Mouse (Mus musculus) kidney, postnatal 0 days (tissue): Measurements from ENCODE around the gene Pls1. TPM values are rescaled to one million over a fixed set of nuclear protein-coding genes. Genes with fewer than 3 reads are reported as not detected.

Source experiments
- ATAC-seq: fragments of 200-750 bp; cut with Nextera tagmentation; replicated peaks from 2 replicates; pipeline ENCODE4 v1.8.0; 2017; ENCODE audit warnings: low read depth, moderate number of reproducible peaks, moderate TSS enrichment, moderate library complexity; ENCODE audit not compliant: low FRiP score
- DNase-seq: peaks from one replicate; pipeline ENCODE4 v3.0.0-alpha.2; 2016; ENCODE audit warnings: low spot score
- H3K27ac ChIP-seq: fragments of 300-500 bp; sonication (generic); 2 replicates; pipeline ENCODE4 v1.5.1; 2014; ENCODE audit warnings: mild to moderate bottlenecking
- H3K27me3 ChIP-seq: fragments of 300-500 bp; sonication (generic); 2 replicates; pipeline ENCODE4 v1.6.1; 2014; ENCODE audit warnings: low read length, mixed read lengths; ENCODE audit not compliant: insufficient read depth
- H3K36me3 ChIP-seq: fragments of 300-500 bp; sonication (generic); 2 replicates; pipeline ENCODE4 v1.6.1; 2014; ENCODE audit warnings: low read length, mixed read lengths; ENCODE audit not compliant: insufficient read depth
- H3K4me1 ChIP-seq: fragments of 300-500 bp; sonication (generic); replicated peaks from 2 replicates; pipeline ENCODE4 v1.6.1; 2014; ENCODE audit warnings: antibody characterized with exemption, low read length, mixed read lengths; ENCODE audit not compliant: insufficient read depth
- H3K4me2 ChIP-seq: fragments of 300-500 bp; sonication (generic); 2 replicates; pipeline ENCODE4 v1.6.1; 2014; ENCODE audit warnings: mild to moderate bottlenecking, low read length, moderate library complexity, mixed read lengths
- H3K4me3 ChIP-seq: fragments of 300-500 bp; sonication (generic); replicated peaks from 2 replicates; pipeline ENCODE4 v1.5.1; 2014; ENCODE audit warnings: low read depth, low read length
- H3K9ac ChIP-seq: fragments of 300-500 bp; sonication (generic); 2 replicates; pipeline ENCODE4 v1.6.1; 2014; ENCODE audit warnings: low read depth, low read length
- H3K9me3 ChIP-seq: fragments of 300-500 bp; sonication (generic); replicated peaks from 2 replicates; pipeline ENCODE4 v1.6.1; 2016; ENCODE audit warnings: low read length, inconsistent platforms, mixed read lengths
- CTCF ChIP-seq: IDR thresholded peaks from 2 replicates; pipeline ENCODE4 v1.5.1; 2016; ENCODE audit warnings: antibody characterized with exemption, low read depth, mild to moderate bottlenecking, moderate library complexity
- WGBS: fragments of 180-500 bp; shearing (Covaris S2); extraction: QIAGEN DNeasy Blood & Tissue Kit; methylation state at CpG from one replicate; pipeline ENCODE4 v1.1.7; 2014; 5-methylcytosine and 5-hydroxymethylcytosine counted together
- polyA plus RNA-seq: library from polyadenylated mRNA; unstranded; fragments of >200 nt; fragmentation: Nextera tagmentation; extraction: Ambion mirVana; gene quantifications from 2 replicates; pipeline ENCODE4 v1.2.1, GENCODE M21; 2015

Gene Pls1
- polyA plus RNA-seq, 1 experiment from 2014 or later, result 30.2 TPM

DNA sequence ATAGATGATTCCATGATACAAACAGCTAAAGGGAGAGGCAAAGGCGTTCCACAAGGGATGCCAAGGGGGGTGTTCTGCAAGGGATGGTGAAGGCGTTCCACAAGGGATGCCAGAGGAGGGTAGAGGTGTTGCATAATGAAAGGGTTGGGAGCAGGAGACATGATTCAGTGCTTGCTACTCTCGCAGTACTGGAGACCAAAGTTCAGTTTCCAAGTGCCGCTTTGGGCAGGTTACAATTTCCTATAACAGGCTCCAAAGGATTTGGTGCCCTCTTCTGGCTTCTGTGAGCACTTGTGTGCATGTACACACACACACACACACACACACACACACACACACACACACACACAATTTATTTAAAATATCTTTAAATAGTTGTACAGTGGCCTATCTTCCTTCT lies 33.3 kb downstream of the Pls1 start:
- H3K4me1 ChIP-seq, result peaks cover 4% of the 10 kb centered on the region; the same call in 1 of the 2 replicates
- H3K4me3 ChIP-seq, result no peak overlapping the region
- peak; percentile 7; the same call in 1 of the 2 replicates for TF ChIP-seq CTCF
- no peak for ATAC-seq
- H3K9ac ChIP-seq, result no peak overlapping the region
- H3K4me2 ChIP-seq, result no peak overlapping the region
- no peaks in the 10 kb centered on the region for H3K36me3 ChIP-seq
- 90% methylated on average over 4 of the region's 4 CpGs for WGBS
- no peak overlapping the region for H3K27ac ChIP-seq
- no peak for DNase-seq
- H3K27me3 ChIP-seq, result no peaks in the 10 kb centered on the region
- H3K9me3 ChIP-seq, result no peaks in the 10 kb centered on the region

DNA sequence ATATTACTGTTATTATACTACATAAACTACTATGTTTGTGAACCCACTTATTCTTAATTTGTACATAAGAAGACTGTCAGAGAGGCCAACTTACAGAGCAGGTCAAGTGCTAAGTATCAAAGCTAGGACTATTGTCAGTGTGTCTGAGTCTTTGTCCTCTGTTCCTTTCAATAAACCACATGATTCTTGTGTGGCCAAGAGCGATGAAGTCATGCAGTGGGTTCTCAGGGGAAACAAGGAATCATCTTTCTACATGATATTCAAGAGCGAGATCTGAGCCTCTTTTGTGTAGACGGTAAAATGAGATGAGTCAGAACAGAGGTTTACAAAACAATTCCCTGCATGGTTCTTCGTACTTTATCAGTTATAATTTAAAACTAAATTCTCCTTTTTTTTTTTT lies 35.5 kb downstream of the Pls1 start:
- no peak overlapping the region for H3K4me3 ChIP-seq
- H3K4me2 ChIP-seq, result no peak overlapping the region
- H3K36me3 ChIP-seq, result no peaks in the 10 kb centered on the region
- H3K27me3 ChIP-seq, result no peaks in the 10 kb centered on the region
- H3K27ac ChIP-seq, result no peak overlapping the region
- no peaks in the 10 kb centered on the region for H3K9me3 ChIP-seq
- no peak for TF ChIP-seq CTCF
- WGBS, result 84% methylated on average over 4 of the region's 4 CpGs
- H3K4me1 ChIP-seq, result peaks cover 4% of the 10 kb centered on the region; the same call in 1 of the 2 replicates
- no peak overlapping the region for H3K9ac ChIP-seq
- no peak for DNase-seq
- no peak for ATAC-seq

DNA sequence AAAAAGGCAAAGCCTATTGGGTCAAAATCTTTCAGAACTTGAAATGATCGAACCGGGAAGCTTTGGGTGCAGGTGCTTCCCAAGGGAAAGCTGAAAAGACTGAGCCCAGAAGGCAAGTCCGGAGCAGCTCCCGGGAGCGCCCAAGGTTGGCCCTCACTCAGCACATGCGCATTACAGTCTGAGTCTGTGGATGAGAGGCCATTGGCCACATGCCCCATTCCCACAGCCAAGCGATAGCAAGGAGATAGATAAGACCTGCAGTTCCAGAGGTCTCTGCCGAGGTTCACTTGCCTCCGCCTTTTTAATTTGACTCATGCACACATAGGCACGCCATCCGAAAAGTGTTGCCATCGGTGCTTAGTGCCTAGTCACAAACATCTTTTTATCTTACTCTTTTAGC lies 39.7 kb downstream of the Pls1 start:
- H3K9me3 ChIP-seq, result no peaks in the 10 kb centered on the region
- no peak for ATAC-seq
- no peak overlapping the region for H3K9ac ChIP-seq
- WGBS, result 92% methylated on average over 12 of the region's 12 CpGs
- no peaks in the 10 kb centered on the region for H3K4me1 ChIP-seq
- H3K4me2 ChIP-seq, result no peak overlapping the region
- no peaks in the 10 kb centered on the region for H3K27me3 ChIP-seq
- TF ChIP-seq CTCF, result no peak
- H3K36me3 ChIP-seq, result no peaks in the 10 kb centered on the region
- no peak overlapping the region for H3K27ac ChIP-seq
- H3K4me3 ChIP-seq, result no peak overlapping the region
- DNase-seq, result no peak

DNA sequence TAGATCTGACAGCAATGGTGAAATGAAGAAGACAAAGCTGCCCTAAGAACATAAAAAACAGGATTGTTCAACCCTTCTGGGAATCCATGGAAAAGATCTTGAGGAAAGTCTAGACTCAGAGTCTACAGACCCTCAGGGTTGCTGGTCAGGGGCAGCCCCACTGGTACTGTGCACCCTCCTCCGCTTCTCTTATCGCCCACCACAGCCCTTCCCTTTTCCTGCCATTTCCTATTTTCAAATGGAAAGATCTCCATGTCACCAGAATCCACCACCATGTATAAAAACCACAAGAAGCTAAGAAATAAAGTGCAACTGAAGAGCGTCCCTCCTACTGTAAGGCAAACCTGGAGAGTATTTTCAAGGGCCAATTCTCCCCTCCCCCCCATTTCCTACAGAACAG lies 41.3 kb downstream of the Pls1 start:
- TF ChIP-seq CTCF, result no peak
- Histone ChIP-seq H3K4me1 (no peaks in the 10 kb centered on the region), H3K27me3 (no peaks in the 10 kb centered on the region), H3K4me2 (no peak overlapping the region), H3K9ac (no peak overlapping the region), H3K36me3 (no peaks in the 10 kb centered on the region), H3K27ac (no peak overlapping the region), H3K4me3 (no peak overlapping the region), H3K9me3 (no peaks in the 10 kb centered on the region)
- 79% methylated on average over 3 of the region's 3 CpGs for WGBS
- ATAC-seq (no peak), DNase-seq (no peak)

DNA sequence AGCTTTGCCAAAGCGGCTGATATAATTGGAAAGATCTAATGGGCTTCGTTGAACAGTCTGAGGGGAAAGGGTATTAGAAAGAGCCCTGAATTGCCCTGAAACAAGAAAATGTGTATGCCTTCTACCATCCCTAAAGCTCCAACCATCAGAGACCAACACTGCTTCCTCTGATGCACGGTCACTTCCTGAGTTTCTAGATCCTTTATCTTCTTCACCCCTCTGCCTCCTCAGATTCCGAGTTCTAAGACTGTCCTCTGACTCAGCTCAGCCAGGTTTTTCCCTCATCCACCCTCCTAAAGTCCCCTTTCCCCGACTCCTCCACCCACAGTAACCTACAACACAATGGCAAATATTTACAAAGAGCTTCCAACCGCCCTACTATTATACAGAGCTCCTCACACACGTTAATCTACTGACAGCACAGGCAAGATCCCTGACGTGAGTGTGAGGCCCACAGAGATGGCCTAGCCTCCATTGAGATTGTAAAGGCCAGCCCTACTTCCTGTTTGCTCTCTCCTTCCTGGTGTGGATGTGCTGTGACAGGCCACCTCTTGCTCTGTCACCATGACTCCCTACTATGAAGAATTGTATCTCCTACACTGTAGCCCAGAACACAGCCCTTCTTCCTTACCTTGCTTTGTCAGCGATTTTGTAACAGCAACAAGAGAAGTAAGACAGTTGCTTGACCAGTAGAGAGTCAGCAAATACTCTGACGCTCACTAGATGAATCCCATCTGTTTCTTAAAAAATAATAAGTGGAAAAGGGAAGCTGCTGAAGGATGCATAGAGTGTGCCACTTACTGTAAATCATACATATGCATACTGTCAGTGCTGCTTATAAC lies 43.3 kb downstream of the Pls1 start:
- TF ChIP-seq CTCF, result no peak
- no peak overlapping the region for H3K27ac ChIP-seq
- 71% methylated on average over 10 of the region's 10 CpGs for WGBS

DNA sequence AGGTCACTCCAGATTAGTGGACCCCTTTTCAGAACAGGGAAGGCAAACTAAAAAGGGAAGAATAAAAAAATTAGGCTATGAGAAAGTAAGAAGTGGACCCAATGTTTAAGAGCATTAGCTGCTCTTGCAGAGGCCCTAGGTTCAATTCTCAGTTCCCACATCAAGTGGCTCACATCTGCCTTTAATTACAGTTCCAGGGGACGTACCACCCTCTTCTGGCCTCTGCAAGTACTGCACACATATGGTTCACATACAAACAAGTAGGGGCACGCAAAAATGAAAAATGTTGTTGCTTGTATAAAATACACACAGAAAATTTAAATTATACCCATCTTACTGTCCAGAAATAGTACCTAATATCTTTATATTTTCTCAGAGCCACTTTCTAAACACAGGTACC lies 48.8 kb downstream of the Pls1 start:
- Histone ChIP-seq H3K4me1 (no peaks in the 10 kb centered on the region), H3K9ac (no peak overlapping the region), H3K36me3 (no peaks in the 10 kb centered on the region), H3K9me3 (no peaks in the 10 kb centered on the region), H3K27me3 (no peaks in the 10 kb centered on the region), H3K4me2 (no peak overlapping the region), H3K27ac (peak overlapping the region; percentile 81), H3K4me3 (no peak overlapping the region)
- 88% methylated on average over 2 of the region's 2 CpGs for WGBS
- no peak for ATAC-seq
- DNase-seq, result no peak
- TF ChIP-seq CTCF, result peak; percentile 21; the same call in 1 of the 2 replicates

More for the DNA sequence above, 43.3 kb downstream of the Pls1 start:
- H3K4me1 ChIP-seq, result no peaks in the 10 kb centered on the region
- no peak overlapping the region for H3K4me2 ChIP-seq
- H3K4me3 ChIP-seq, result no peak overlapping the region
- no peak for ATAC-seq
- H3K36me3 ChIP-seq, result no peaks in the 10 kb centered on the region
- no peaks in the 10 kb centered on the region for H3K9me3 ChIP-seq
- no peak overlapping the region for H3K9ac ChIP-seq
- DNase-seq, result no peak
- H3K27me3 ChIP-seq, result no peaks in the 10 kb centered on the region

DNA sequence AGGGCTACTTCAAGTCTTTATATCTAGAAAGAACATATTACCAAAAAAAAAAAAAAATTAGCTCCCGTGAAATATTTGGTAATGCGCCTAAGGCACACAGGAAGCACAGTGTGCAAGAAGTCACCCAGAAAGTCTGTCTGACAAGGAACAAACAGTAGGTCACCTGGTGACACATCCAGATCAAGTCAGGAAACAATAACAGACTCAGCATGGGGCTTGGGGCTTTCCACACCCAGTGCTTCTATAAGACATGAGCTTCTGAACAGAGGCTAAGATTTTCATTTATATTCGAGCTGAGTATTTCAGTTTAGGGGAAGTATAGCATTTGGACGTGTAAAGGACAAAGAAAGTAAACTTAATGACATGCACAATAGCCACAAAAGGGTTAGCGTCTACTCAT lies 49.3 kb downstream of the Pls1 start:
- 64% methylated on average over 5 of the region's 5 CpGs for WGBS
- no peak overlapping the region for H3K4me3 ChIP-seq
- H3K4me1 ChIP-seq, result no peaks in the 10 kb centered on the region
- no peaks in the 10 kb centered on the region for H3K36me3 ChIP-seq
- no peaks in the 10 kb centered on the region for H3K27me3 ChIP-seq
- no peak overlapping the region for H3K9ac ChIP-seq
- H3K9me3 ChIP-seq, result no peaks in the 10 kb centered on the region
- DNase-seq, result no peak
- TF ChIP-seq CTCF, result no peak
- ATAC-seq, result no peak
- H3K27ac ChIP-seq, result peak overlapping the region; percentile 81
- H3K4me2 ChIP-seq, result no peak overlapping the region
